Mouse (Mus musculus) intestine, postnatal 0 days (tissue): Measurements from ENCODE around the gene Foxp2. TPM values are rescaled to one million over a fixed set of nuclear protein-coding genes. Genes with fewer than 3 reads are reported as not detected.

Experiments
- ATAC-seq: fragments of 200-750 bp; cut with Nextera tagmentation; 2 replicates; pipeline ENCODE4 v1.8.0; 2017; ENCODE audit warnings: mild to moderate bottlenecking, moderate TSS enrichment, moderate library complexity
- H3K27ac ChIP-seq: fragments of 300-500 bp; sonication (generic); 2 replicates; pipeline ENCODE4 v1.5.1; 2014; ENCODE audit warnings: mild to moderate bottlenecking, low read depth, low read length, moderate library complexity
- H3K27me3 ChIP-seq: fragments of 300-500 bp; sonication (generic); replicated peaks from 2 replicates; pipeline ENCODE4 v1.6.1; 2014; ENCODE audit warnings: low read length, mixed read lengths; ENCODE audit not compliant: control insufficient read depth, insufficient read depth
- H3K36me3 ChIP-seq: fragments of 300-500 bp; sonication (generic); 2 replicates; pipeline ENCODE4 v1.6.1; 2014; ENCODE audit warnings: mild to moderate bottlenecking, moderate library complexity; ENCODE audit not compliant: control insufficient read depth, insufficient read depth
- H3K4me1 ChIP-seq: fragments of 300-500 bp; sonication (generic); replicated peaks from 2 replicates; pipeline ENCODE4 v1.6.1; 2014; ENCODE audit warnings: antibody characterized with exemption, low read length, mixed read lengths; ENCODE audit not compliant: control insufficient read depth, insufficient read depth
- H3K4me2 ChIP-seq: fragments of 300-500 bp; sonication (generic); replicated peaks from 2 replicates; pipeline ENCODE4 v1.6.1; 2014; ENCODE audit warnings: low read depth, mild to moderate bottlenecking, moderate library complexity
- H3K4me3 ChIP-seq: fragments of 300-500 bp; sonication (generic); 2 replicates; pipeline ENCODE4 v1.5.1; 2014; ENCODE audit warnings: low read depth, low read length
- H3K9ac ChIP-seq: fragments of 300-500 bp; sonication (generic); 2 replicates; pipeline ENCODE4 v1.6.1; 2014; ENCODE audit warnings: mild to moderate bottlenecking, low read depth, low read length
- H3K9me3 ChIP-seq: fragments of 300-500 bp; sonication (generic); 2 replicates; pipeline ENCODE4 v1.6.1; 2016; ENCODE audit warnings: mixed run types; ENCODE audit not compliant: control insufficient read depth
- CTCF ChIP-seq: sonication (generic); IDR thresholded peaks from 2 replicates; pipeline ENCODE4 v1.5.1; 2016; ENCODE audit warnings: low read depth, mild to moderate bottlenecking, control low read depth, antibody characterized with exemption, moderate library complexity
- WGBS: fragments of 180-500 bp; shearing (Covaris S2); extraction: QIAGEN DNeasy Blood & Tissue Kit; methylation state at CpG from one replicate; pipeline ENCODE4 v1.1.7; 2014; 5-methylcytosine and 5-hydroxymethylcytosine counted together
- polyA plus RNA-seq: library from polyadenylated mRNA; unstranded; fragments of >200 nt; fragmentation: Nextera tagmentation; extraction: Ambion mirVana; gene quantifications from 2 replicates; pipeline ENCODE4 v1.2.1, GENCODE M21; 2015

Foxp2 gene
- polyA plus RNA-seq, 1 experiment from 2014 or later: 5.4 TPM

- H3K27me3 ChIP-seq: no peaks in the 10 kb centered on the region
- WGBS: 74% methylated on average over 3 of the region's 3 CpGs
- no peaks in the 10 kb centered on the region for H3K4me1 ChIP-seq
- H3K9ac ChIP-seq: no peak overlapping the region
- H3K4me2 ChIP-seq: no peak overlapping the region
- no peak for TF ChIP-seq CTCF
- no peak overlapping the region for H3K27ac ChIP-seq
- no peak overlapping the region for H3K4me3 ChIP-seq
- no peak for ATAC-seq
- no peaks in the 10 kb centered on the region for H3K36me3 ChIP-seq
- H3K9me3 ChIP-seq: no peaks in the 10 kb centered on the region
Observed at GRCm38 (mm10) chr6:15373621-15374020, 472.5 kb downstream of the Foxp2 start.

GRCm38 (mm10) chr6:15378261-15378660 is 477.1 kb downstream of the Foxp2 start:
- no peaks in the 10 kb centered on the region for H3K27me3 ChIP-seq
- no peaks in the 10 kb centered on the region for H3K9me3 ChIP-seq
- 40% methylated on average over 5 of the region's 5 CpGs for whole genome bisulfite sequencing
- no peak for ATAC-seq
- no peak for TF ChIP-seq CTCF
- no peaks in the 10 kb centered on the region for H3K4me1 ChIP-seq
- no peak overlapping the region for H3K27ac ChIP-seq
- no peak overlapping the region for H3K9ac ChIP-seq
- H3K4me3 ChIP-seq: no peak overlapping the region
- no peak overlapping the region for H3K4me2 ChIP-seq
- no peaks in the 10 kb centered on the region for H3K36me3 ChIP-seq

GRCm38 (mm10) chr6:15396462-15396861 is 495.3 kb downstream of the Foxp2 start:
- ATAC-seq: no peak
- Histone ChIP-seq H3K27me3 (no peaks in the 10 kb centered on the region), H3K4me2 (no peak overlapping the region), H3K9me3 (no peaks in the 10 kb centered on the region), H3K4me1 (no peaks in the 10 kb centered on the region), H3K4me3 (no peak overlapping the region), H3K36me3 (no peaks in the 10 kb centered on the region), H3K9ac (no peak overlapping the region), H3K27ac (no peak overlapping the region)
- WGBS: 74% methylated on average over 6 of the region's 6 CpGs
- TF ChIP-seq CTCF: no peak

- TF ChIP-seq CTCF: no peak
- Histone ChIP-seq H3K9me3 (no peaks in the 10 kb centered on the region), H3K4me1 (no peaks in the 10 kb centered on the region), H3K27me3 (no peaks in the 10 kb centered on the region), H3K4me3 (no peak overlapping the region), H3K27ac (no peak overlapping the region), H3K9ac (no peak overlapping the region), H3K4me2 (no peak overlapping the region), H3K36me3 (no peaks in the 10 kb centered on the region)
- ATAC-seq: no peak
- WGBS: 78% methylated on average over 5 of the region's 5 CpGs
Observed at GRCm38 (mm10) chr6:15397485-15397884, 496.3 kb downstream of the Foxp2 start.

- 82% methylated on average over 3 of the region's 3 CpGs for WGBS
- H3K36me3 ChIP-seq: no peaks in the 10 kb centered on the region
Observed at GRCm38 (mm10) chr6:15401138-15401537, 500.0 kb downstream of the Foxp2 start.

GRCm38 (mm10) chr6:15402026-15402425 is 500.9 kb downstream of the Foxp2 start:
- 74% methylated on average over 4 of the region's 4 CpGs for WGBS
- Histone ChIP-seq H3K36me3 (no peaks in the 10 kb centered on the region), H3K9me3 (no peaks in the 10 kb centered on the region), H3K4me1 (no peaks in the 10 kb centered on the region), H3K27me3 (no peaks in the 10 kb centered on the region), H3K9ac (no peak overlapping the region), H3K4me3 (no peak overlapping the region), H3K4me2 (no peak overlapping the region), H3K27ac (no peak overlapping the region)
- ATAC-seq: no peak
- TF ChIP-seq CTCF: no peak

More at GRCm38 (mm10) chr6:15401138-15401537, 500.0 kb downstream of the Foxp2 start:
- no peaks in the 10 kb centered on the region for H3K27me3 ChIP-seq
- H3K4me3 ChIP-seq: no peak overlapping the region
- H3K9ac ChIP-seq: no peak overlapping the region
- no peaks in the 10 kb centered on the region for H3K9me3 ChIP-seq
- TF ChIP-seq CTCF: no peak
- no peaks in the 10 kb centered on the region for H3K4me1 ChIP-seq
- ATAC-seq: no peak
- no peak overlapping the region for H3K27ac ChIP-seq
- H3K4me2 ChIP-seq: no peak overlapping the region

GRCm38 (mm10) chr6:15415099-15415498 is 514.0 kb downstream of the Foxp2 start:
- Histone ChIP-seq H3K27me3 (no peaks in the 10 kb centered on the region), H3K36me3 (no peaks in the 10 kb centered on the region), H3K4me1 (no peaks in the 10 kb centered on the region), H3K9me3 (no peaks in the 10 kb centered on the region), H3K4me3 (no peak overlapping the region), H3K4me2 (no peak overlapping the region), H3K27ac (no peak overlapping the region), H3K9ac (no peak overlapping the region)
- peak; percentile 49 for TF ChIP-seq CTCF
- ATAC-seq: no peak
- 61% methylated on average over 4 of the region's 4 CpGs for WGBS
